Mouse (Mus musculus): ENCODE measurements around the gene Prdm13.

Prdm13 gene

GRCm38 (mm10) chr4:21678101-21678974 lies 7.4 kb downstream of the Prdm13 start:
- no peak for DNase-seq (ENCODE audit: low read depth, low spot score)

- no peak for DNase-seq (ENCODE audit: low read depth, low spot score)
These were observed 11.1 kb downstream of the Prdm13 start for GRCm38 (mm10) chr4:21674691-21675090.

- no peak for DNase-seq (ENCODE audit: low read depth, low spot score)
These were observed 11.7 kb downstream of the Prdm13 start for GRCm38 (mm10) chr4:21674042-21674441.

GRCm38 (mm10) chr4:21665961-21666360 lies 19.8 kb downstream of the Prdm13 start:
- DNase-seq (ENCODE audit: low read depth, low spot score): no peak

GRCm38 (mm10) chr4:21658184-21658583 lies 27.6 kb downstream of the Prdm13 start:
- no peak for DNase-seq (ENCODE audit: low read depth, low spot score)

GRCm38 (mm10) chr4:21629275-21629583 lies 56.5 kb downstream of the Prdm13 start:
- no peak for DNase-seq (ENCODE audit: low read depth, low spot score)

GRCm38 (mm10) chr4:21628367-21629274 lies 57.1 kb downstream of the Prdm13 start:
- no peak for DNase-seq (ENCODE audit: low read depth, low spot score)
